Mouse (Mus musculus) left cerebral cortex, postnatal 36 days (tissue): ENCODE measurements at regions not wholly inside any gene's neighbourhood (a gene's known extent, or its start where the extent isn't known, plus 50 kb on each side); places are given as distances from the start of the nearest gene placed in this dataset.
"Not testable (repeated sequence)": the region's sequence is repeated elsewhere in the genome, so short reads cannot be mapped to it uniquely, and the experiment has no call there.

Experiments used
- DNase-seq, 2 experiments: peaks; one replicate each; pipeline ENCODE4 v3.0.0; 2021 to 2022; ENCODE audit warnings: low spot score in 2 of 2, mixed read lengths in 1 of 2
- intact Hi-C: fragments of 180-260 bp; cut with DNase I; formaldehyde crosslinking; loops from one replicate; pipeline ENCODE4 v1.15.1; 2025

- DNase-seq = no peak
- intact Hi-C loops = loop anchor here (5.0 kb wide), 1 partner anchor 200 kb away; no protein-coding TSS in a partner anchor
These were observed 52.0 kb upstream of the Ak4 start for GRCm38 (mm10) chr4:101366905-101367679.

GRCm38 (mm10) chr4:101365299-101365698 lies 53.8 kb upstream of the Ak4 start:
- intact Hi-C loops = loop anchor here (5.0 kb wide), 1 partner anchor 198 kb away; no protein-coding TSS in a partner anchor
- DNase-seq = no peak

GRCm38 (mm10) chr4:101364716-101365115 lies 54.4 kb upstream of the Ak4 start:
- no peak for DNase-seq
- intact Hi-C loops = loop anchor here (5.0 kb wide), 1 partner anchor 197 kb away; no protein-coding TSS in a partner anchor

GRCm38 (mm10) chr4:101363231-101363630 lies 55.8 kb upstream of the Ak4 start:
- intact Hi-C loops = not testable (repeated sequence)

GRCm38 (mm10) chr4:101361779-101362178 lies 57.3 kb upstream of the Ak4 start:
- intact Hi-C loops = no loop called here
- DNase-seq = no peak

More at GRCm38 (mm10) chr4:101363231-101363630, 55.8 kb upstream of the Ak4 start:
- not testable (repeated sequence) for DNase-seq

GRCm38 (mm10) chr4:101360296-101360695 lies 58.8 kb upstream of the Ak4 start:
- intact Hi-C loops = no loop called here
- DNase-seq = no peak

GRCm38 (mm10) chr4:101359119-101359518 lies 60.0 kb upstream of the Ak4 start:
- no peak for DNase-seq
- intact Hi-C loops = loop anchor here (5.0 to 10.0 kb wide), 3 partner anchors 148 to 286 kb away; partner anchors contain the start of gene Leprot

GRCm38 (mm10) chr4:101358525-101358924 lies 60.6 kb upstream of the Ak4 start:
- intact Hi-C loops = loop anchor here (5.0 to 10.0 kb wide), 3 partner anchors 149 to 286 kb away; partner anchors contain the start of gene Leprot
- DNase-seq = no peak

GRCm38 (mm10) chr4:101357923-101358322 lies 61.2 kb upstream of the Ak4 start:
- DNase-seq = no peak
- intact Hi-C loops = loop anchor here (2.0 to 10.0 kb wide), 4 partner anchors 65 to 287 kb away; partner anchors contain the start of gene Leprot

- peak; percentile 48 to 82 for DNase-seq
- intact Hi-C loops = loop anchor here (1.0 to 10.0 kb wide), 5 partner anchors 64 to 288 kb away; partner anchors contain the start of gene Leprot
These were observed 61.9 kb upstream of the Ak4 start for GRCm38 (mm10) chr4:101356954-101357891.

- intact Hi-C loops = loop anchor here (1.0 to 10.0 kb wide), 5 partner anchors 64 to 288 kb away; partner anchors contain the start of gene Leprot
- DNase-seq = peak; percentile 83 to 90
These were observed 62.8 kb upstream of the Ak4 start for GRCm38 (mm10) chr4:101356093-101356953.

- peak in 1 of 2 experiments; percentile 45 for DNase-seq
- intact Hi-C loops = loop anchor here (1.0 to 10.0 kb wide), 5 partner anchors 63 to 289 kb away; partner anchors contain the start of gene Leprot
These were observed 63.5 kb upstream of the Ak4 start for GRCm38 (mm10) chr4:101355431-101356092.

- intact Hi-C loops = loop anchor here (5.0 to 10.0 kb wide), 3 partner anchors 152 to 290 kb away; partner anchors contain the start of gene Leprot
- DNase-seq = peak in 1 of 2 experiments; percentile 40
These were observed 64.1 kb upstream of the Ak4 start for GRCm38 (mm10) chr4:101354951-101355350.

GRCm38 (mm10) chr4:101354086-101354855 lies 64.8 kb upstream of the Ak4 start:
- intact Hi-C loops = loop anchor here (10.0 kb wide), 2 partner anchors 169 to 291 kb away; partner anchors contain the start of gene Leprot
- no peak for DNase-seq

- DNase-seq = no peak
- intact Hi-C loops = loop anchor here (10.0 kb wide), 2 partner anchors 167 to 293 kb away; partner anchors contain the start of gene Leprot
These were observed 66.9 kb upstream of the Ak4 start for GRCm38 (mm10) chr4:101352178-101352577.

- intact Hi-C loops = loop anchor here (10.0 kb wide), 2 partner anchors 167 to 293 kb away; partner anchors contain the start of gene Leprot
- no peak for DNase-seq
These were observed 67.4 kb upstream of the Ak4 start for GRCm38 (mm10) chr4:101351716-101352115.

GRCm38 (mm10) chr4:101350656-101351055 lies 68.4 kb upstream of the Ak4 start:
- intact Hi-C loops = loop anchor here (10.0 kb wide), 2 partner anchors 166 to 294 kb away; partner anchors contain the start of gene Leprot
- DNase-seq = no peak
